Mouse (Mus musculus) midbrain, embryonic 15.5 days (tissue): Measurements from ENCODE around the gene Mmp17. TPM values are rescaled to one million over a fixed set of nuclear protein-coding genes. Genes with fewer than 3 reads are reported as not detected.
A peak's percentile ranks its signal among the peaks of the same experiment; 100 is the strongest.
"Not testable (repeated sequence)": the region's sequence is repeated elsewhere in the genome, so short reads cannot be mapped to it uniquely, and the experiment has no call there.

Experiments used
- ATAC-seq: fragments of 200-750 bp; cut with Nextera tagmentation; replicated peaks from 2 replicates; pipeline ENCODE4 v1.8.0; 2017; ENCODE audit warnings: moderate TSS enrichment
- H3K27ac ChIP-seq: fragments of 300-500 bp; sonication (generic); 2 replicates; pipeline ENCODE4 v1.5.1; 2015; ENCODE audit warnings: mild to moderate bottlenecking, inconsistent platforms
- H3K27me3 ChIP-seq: fragments of 300-500 bp; sonication (generic); replicated peaks from 2 replicates; pipeline ENCODE4 v1.6.1; 2015; ENCODE audit warnings: inconsistent platforms
- H3K36me3 ChIP-seq: fragments of 300-500 bp; sonication (generic); replicated peaks from 2 replicates; pipeline ENCODE4 v1.6.1; 2015; ENCODE audit warnings: inconsistent platforms
- H3K4me1 ChIP-seq: fragments of 300-500 bp; sonication (generic); 2 replicates; pipeline ENCODE4 v1.6.1; 2015; ENCODE audit warnings: inconsistent platforms
- H3K4me2 ChIP-seq: fragments of 300-500 bp; sonication (generic); 2 replicates; pipeline ENCODE4 v1.6.1; 2015; ENCODE audit warnings: inconsistent platforms, mild to moderate bottlenecking, moderate library complexity
- H3K4me3 ChIP-seq: fragments of 300-500 bp; sonication (generic); 2 replicates; pipeline ENCODE4 v1.5.1; 2015; ENCODE audit warnings: mild to moderate bottlenecking, inconsistent platforms
- H3K9ac ChIP-seq: fragments of 300-500 bp; sonication (generic); 2 replicates; pipeline ENCODE4 v1.6.1; 2015; ENCODE audit warnings: mild to moderate bottlenecking, inconsistent platforms
- H3K9me3 ChIP-seq: fragments of 300-500 bp; sonication (generic); 2 replicates; pipeline ENCODE4 v1.6.1; 2016; ENCODE audit warnings: inconsistent platforms
- whole genome bisulfite sequencing: fragments of 180-500 bp; shearing (Covaris S2); methylation state at CpG from one replicate; pipeline ENCODE4 v1.1.7; 2015; ENCODE audit warnings: mixed read lengths; 5-methylcytosine and 5-hydroxymethylcytosine counted together
- polyA plus RNA-seq: library from polyadenylated mRNA; unstranded; fragments of >200 nt; fragmentation: Nextera tagmentation; extraction: Ambion mirVana; gene quantifications from 2 replicates; pipeline ENCODE4 v1.2.1, GENCODE M21; 2015

Gene Mmp17
- polyA plus RNA-seq, 1 experiment from 2014 or later: 13.2 TPM

DNA sequence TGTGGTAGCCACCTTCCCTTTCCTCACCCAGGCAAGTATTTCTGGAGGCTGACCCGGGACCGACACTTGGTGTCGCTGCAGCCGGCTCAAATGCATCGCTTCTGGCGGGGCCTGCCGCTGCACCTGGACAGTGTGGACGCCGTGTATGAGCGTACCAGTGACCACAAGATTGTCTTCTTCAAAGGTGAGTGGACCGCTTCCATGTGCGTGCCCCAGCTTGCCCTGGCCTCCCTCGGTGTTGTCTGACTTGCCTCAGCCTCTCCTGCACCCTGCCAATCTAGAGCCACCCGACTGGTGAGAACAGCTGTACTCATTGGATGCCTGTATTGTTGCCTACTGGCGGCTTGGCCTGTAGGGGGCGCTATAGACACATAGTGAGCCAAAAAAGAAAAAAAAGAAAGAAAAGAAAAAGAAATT lies 18.1 kb downstream of the Mmp17 start:
- Histone ChIP-seq H3K4me1 (no peaks in the 10 kb centered on the region), H3K36me3 (no peaks in the 10 kb centered on the region; the same call in 1 of the 2 replicates), H3K9me3 (no peaks in the 10 kb centered on the region), H3K27me3 (no peaks in the 10 kb centered on the region), H3K9ac (no peak overlapping the region), H3K4me3 (no peak overlapping the region), H3K4me2 (no peak overlapping the region), H3K27ac (no peak overlapping the region)
- 34% methylated on average over 16 of the region's 16 CpGs for WGBS
- ATAC-seq: no peak

DNA sequence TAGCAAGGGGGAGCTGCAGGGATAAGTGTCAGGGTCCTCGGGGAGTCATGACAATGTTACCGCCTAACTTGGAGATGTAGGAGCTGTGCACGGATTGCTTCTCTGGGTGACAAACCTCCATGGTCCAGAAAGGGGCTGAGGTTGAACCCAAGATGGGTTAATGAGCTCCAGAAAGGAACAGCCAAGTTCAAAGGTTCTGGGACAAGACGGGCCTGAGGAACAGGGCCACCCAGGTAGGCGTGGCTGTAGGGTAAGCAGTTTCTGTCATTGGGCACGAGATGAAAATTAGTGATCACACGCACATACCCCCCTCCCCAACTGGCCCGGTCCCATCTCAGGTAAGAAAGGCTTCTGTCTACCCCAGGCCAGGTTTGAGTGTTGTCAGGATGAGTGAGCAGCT lies 23.5 kb downstream of the Mmp17 start:
- Histone ChIP-seq H3K36me3 (no peaks in the 10 kb centered on the region), H3K4me1 (no peaks in the 10 kb centered on the region), H3K4me3 (no peak overlapping the region), H3K9me3 (no peaks in the 10 kb centered on the region), H3K4me2 (no peak overlapping the region), H3K27me3 (no peaks in the 10 kb centered on the region), H3K9ac (no peak overlapping the region), H3K27ac (no peak overlapping the region)
- 87% methylated on average over 8 of the region's 8 CpGs for WGBS
- ATAC-seq: no peak

DNA sequence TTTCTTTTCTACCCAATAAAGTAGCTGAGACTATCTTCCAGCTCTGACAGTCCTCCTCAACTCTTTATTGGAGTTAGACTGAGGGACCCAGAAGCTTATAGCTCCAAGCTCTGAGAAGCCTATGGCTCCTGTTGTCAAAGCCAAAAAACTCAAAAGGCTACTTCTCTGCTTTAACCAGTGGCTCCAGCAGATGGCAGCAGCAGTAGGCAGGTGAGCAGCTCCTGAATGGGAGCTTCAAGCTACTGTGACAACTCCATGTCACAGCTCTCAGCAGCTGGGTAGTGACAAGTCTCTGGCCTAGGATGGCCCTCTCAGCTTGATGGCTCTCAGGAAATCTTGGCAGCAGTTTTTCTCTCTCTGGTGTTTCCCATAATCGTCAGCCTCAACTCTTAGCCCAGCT lies 27.1 kb downstream of the Mmp17 start:
- H3K27me3 ChIP-seq: no peaks in the 10 kb centered on the region
- H3K4me3 ChIP-seq: no peak overlapping the region
- H3K27ac ChIP-seq: no peak overlapping the region
- H3K36me3 ChIP-seq: no peaks in the 10 kb centered on the region
- 7% methylated on average over 1 of the region's 1 CpGs for WGBS
- ATAC-seq: 0 out of 2 replicates have a peak, but pooled peaks have one; percentile 54
- H3K4me1 ChIP-seq: no peaks in the 10 kb centered on the region
- no peak overlapping the region for H3K9ac ChIP-seq
- H3K9me3 ChIP-seq: no peaks in the 10 kb centered on the region
- no peak overlapping the region for H3K4me2 ChIP-seq

DNA sequence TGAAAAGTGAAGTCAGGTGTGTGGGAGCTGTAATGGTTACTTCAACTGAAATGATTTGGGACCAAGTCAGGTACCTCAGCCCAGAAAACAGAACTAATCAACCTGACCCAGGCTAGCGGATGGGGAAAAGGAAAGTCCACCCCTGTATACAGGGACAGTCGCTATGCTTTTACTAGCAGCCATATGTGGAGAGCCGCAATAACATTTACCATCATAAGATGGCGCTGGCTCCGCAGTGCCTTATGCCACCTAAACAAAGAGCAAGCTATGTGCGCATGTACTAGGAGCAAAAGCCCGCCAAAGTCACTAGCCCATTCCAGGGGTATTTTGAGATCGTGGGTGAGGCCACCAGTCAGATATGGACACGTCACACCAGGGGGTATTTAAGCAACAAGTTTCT lies 36.6 kb downstream of the Mmp17 start:
- H3K4me2 ChIP-seq, H3K27ac ChIP-seq, H3K9me3 ChIP-seq, H3K4me3 ChIP-seq, ATAC-seq, H3K9ac ChIP-seq, H3K27me3 ChIP-seq, H3K36me3 ChIP-seq, H3K4me1 ChIP-seq: not testable (repeated sequence)
- WGBS: 60% methylated on average over 9 of the region's 9 CpGs

DNA sequence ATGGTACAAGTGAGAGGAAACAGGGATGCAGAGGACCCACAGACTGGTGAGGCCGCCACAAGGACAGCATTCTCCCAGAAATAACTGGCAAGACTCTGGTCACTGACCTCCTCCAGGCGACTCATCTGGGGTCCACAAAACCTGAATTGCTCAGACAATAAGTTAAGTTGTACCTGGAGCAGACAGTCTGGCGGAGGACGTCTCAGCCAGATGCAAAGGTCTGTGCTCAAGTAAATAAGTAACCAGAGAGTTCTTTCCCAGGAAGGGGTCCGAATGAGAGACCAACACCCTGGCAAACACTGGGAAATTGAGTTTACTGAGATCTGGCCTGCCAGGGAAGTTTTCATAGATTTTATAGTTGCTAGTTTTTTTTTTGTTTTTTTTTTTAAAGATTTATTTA lies 37.4 kb downstream of the Mmp17 start:
- Histone ChIP-seq H3K27ac (no peak overlapping the region), H3K27me3 (no peaks in the 10 kb centered on the region), H3K36me3 (no peaks in the 10 kb centered on the region), H3K4me2 (no peak overlapping the region), H3K4me1 (no peaks in the 10 kb centered on the region), H3K9ac (no peak overlapping the region), H3K4me3 (no peak overlapping the region), H3K9me3 (no peaks in the 10 kb centered on the region)
- WGBS: 95% methylated on average over 5 of the region's 5 CpGs
- no peak for ATAC-seq

DNA sequence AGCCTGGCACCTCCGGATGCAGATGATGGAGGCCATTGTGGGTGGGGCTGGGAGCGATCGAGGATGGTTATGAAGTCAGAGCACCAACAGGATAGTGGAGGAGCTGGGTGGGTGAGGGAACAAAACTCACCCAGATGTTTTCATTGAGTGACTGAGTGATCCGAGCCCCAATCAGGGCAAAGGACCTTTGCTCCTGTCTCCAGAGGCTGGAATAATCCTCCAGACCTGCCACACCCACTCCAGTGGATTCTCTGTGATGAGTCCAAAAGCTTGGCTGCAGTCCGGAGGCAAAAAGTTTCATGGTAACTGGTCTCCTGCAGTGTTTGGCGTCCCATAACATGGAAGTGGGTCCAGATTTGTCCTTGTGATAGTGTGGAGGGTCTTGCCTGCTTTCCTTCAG lies 42.1 kb downstream of the Mmp17 start:
- WGBS: 86% methylated on average over 6 of the region's 6 CpGs
- Histone ChIP-seq H3K4me2 (no peak overlapping the region), H3K4me1 (no peaks in the 10 kb centered on the region), H3K9me3 (no peaks in the 10 kb centered on the region), H3K36me3 (no peaks in the 10 kb centered on the region), H3K9ac (no peak overlapping the region), H3K27ac (no peak overlapping the region), H3K27me3 (no peaks in the 10 kb centered on the region), H3K4me3 (no peak overlapping the region)
- ATAC-seq: no peak

DNA sequence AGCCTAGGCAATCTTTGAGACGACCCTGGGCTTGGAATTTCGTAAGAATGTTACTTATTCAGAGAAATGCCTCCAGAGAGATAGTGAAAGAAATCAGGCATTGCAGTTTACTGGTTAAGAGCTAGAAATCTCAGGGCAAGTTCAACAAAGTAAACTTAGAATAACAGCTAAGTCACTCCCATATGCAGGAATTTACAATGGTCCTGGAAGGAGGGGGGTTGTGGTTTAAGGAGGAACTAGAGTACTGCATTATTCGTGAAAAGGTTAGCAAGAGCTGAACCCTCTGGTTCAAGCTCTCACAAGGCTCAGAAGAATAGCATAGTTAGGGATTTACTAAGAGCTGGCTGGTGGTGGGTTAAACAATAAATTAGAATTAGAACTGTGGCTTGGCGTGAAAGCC lies 42.6 kb downstream of the Mmp17 start:
- WGBS: 74% methylated on average over 4 of the region's 4 CpGs
- not testable (repeated sequence) for H3K27ac ChIP-seq, H3K9me3 ChIP-seq, H3K36me3 ChIP-seq, H3K4me1 ChIP-seq, H3K4me2 ChIP-seq, H3K27me3 ChIP-seq, H3K4me3 ChIP-seq, ATAC-seq, H3K9ac ChIP-seq

DNA sequence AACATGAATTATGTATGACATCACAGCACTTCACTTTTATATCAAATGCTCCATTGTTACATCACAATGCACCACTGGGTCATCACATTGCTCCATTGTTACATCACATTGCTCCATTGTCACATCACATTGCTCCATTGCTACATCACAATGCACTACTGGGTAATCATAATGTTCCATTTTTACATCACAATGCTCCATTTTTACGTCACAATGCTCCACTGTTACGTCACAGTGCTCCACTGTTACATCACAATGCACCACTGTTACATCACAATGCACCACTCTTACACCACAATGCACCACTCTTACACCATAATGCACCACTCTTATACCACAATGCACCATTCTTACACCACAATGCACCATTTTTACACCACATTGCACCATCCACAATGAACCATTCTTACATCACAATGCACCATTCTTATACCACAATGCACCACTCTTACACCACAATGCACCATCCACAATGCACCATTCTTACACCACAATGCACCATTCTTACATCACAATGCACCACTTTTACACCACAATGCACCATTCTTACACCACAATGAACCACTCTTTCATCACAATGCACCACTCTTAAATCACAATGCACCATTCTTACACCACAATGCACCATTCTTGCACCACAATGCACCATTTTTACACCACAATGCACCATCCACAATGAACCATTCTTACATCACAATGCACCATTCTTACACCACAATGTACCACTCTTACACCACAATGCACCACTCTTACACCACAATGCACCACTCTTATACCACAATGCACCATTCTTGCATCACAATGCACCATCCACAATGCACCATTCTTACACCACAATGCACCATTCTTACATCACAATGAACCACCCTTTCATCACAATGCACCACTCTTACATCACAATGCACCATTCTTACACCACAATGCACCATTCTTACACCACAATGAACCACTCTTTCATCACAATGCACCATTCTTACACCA lies 48.6 kb downstream of the Mmp17 start:
- H3K4me1 ChIP-seq, H3K27ac ChIP-seq, ATAC-seq, H3K9me3 ChIP-seq, H3K27me3 ChIP-seq, H3K36me3 ChIP-seq, H3K4me3 ChIP-seq, H3K4me2 ChIP-seq, H3K9ac ChIP-seq: not testable (repeated sequence)
- 79% methylated on average over 2 of the region's 2 CpGs for WGBS

DNA sequence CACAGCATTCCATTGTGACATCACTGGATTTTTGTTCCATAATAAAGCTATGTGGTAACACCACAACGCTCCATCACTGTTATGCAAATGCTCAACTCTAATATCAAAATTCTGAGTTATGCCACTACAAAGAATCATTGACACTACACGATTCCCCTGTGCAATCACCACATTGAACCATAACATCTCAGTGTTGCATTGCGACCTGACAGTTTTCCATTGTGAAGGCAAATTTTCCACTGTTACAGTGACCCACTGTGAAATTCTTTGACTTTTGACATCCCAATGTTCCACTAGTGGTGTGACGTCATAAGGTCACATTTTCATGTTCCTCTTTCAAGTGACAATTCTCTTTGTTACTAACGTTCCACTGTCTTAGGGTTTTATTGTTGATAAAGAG lies 66.9 kb downstream of the Mmp17 start:
- 91% methylated on average over 5 of the region's 5 CpGs for WGBS
- Histone ChIP-seq H3K4me2 (no peak overlapping the region), H3K4me3 (no peak overlapping the region), H3K4me1 (no peaks in the 10 kb centered on the region), H3K27me3 (no peaks in the 10 kb centered on the region), H3K27ac (no peak overlapping the region), H3K9me3 (no peaks in the 10 kb centered on the region), H3K9ac (no peak overlapping the region), H3K36me3 (0 out of 2 replicates have a peak, but pooled peaks cover 5% of the 10 kb centered on the region)
- ATAC-seq: no peak

DNA sequence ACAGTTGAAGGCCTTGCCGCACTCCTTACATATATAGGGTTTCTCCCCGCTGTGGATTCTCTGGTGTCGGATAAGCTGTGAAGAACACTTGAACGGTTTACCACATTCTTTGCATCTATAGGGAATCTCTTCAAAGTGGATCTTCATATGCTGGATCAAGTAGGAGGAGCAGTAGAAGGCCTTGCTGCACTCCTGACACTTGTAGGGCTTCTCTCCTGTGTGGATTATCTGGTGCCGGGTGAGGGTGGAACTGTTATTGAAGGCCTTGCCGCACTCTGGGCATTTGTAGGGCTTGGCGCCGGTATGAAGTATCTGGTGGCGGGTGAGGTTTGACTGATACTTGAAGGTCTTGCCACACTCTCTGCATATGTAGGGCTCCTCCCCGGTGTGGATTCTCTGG lies 73.0 kb downstream of the Mmp17 start:
- no peak overlapping the region for H3K4me3 ChIP-seq
- H3K9ac ChIP-seq: no peak overlapping the region
- H3K9me3 ChIP-seq: no peaks in the 10 kb centered on the region
- no peak for ATAC-seq
- H3K27ac ChIP-seq: no peak overlapping the region
- 98% methylated on average over 10 of the region's 10 CpGs for WGBS
- H3K36me3 ChIP-seq: peaks cover 34% of the 10 kb centered on the region
- no peaks in the 10 kb centered on the region for H3K4me1 ChIP-seq
- no peaks in the 10 kb centered on the region for H3K27me3 ChIP-seq
- no peak overlapping the region for H3K4me2 ChIP-seq

DNA sequence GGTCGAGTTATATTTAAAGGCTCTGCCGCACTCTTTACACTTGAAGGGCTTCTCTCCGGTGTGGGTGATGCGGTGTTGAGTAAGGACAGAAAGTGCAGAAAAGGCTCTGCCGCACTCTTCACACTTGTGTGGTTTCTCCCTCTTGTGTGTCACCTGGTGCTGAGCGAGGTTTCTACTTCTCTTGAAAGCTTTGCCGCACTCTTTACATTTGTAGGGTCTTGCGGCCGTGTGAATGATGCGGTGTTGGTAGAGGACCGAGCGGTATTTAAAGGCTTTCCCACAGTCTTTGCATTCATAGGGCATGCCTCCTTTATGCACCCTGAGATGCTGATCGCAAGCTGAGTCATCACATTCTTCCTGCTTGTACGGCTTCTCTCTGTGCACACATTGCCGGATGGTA lies 74.0 kb downstream of the Mmp17 start:
- H3K4me3 ChIP-seq: no peak overlapping the region
- peaks cover 34% of the 10 kb centered on the region for H3K36me3 ChIP-seq
- H3K27ac ChIP-seq: no peak overlapping the region
- H3K27me3 ChIP-seq: no peaks in the 10 kb centered on the region
- ATAC-seq: no peak
- H3K4me2 ChIP-seq: no peak overlapping the region
- H3K9me3 ChIP-seq: no peaks in the 10 kb centered on the region
- no peaks in the 10 kb centered on the region for H3K4me1 ChIP-seq
- WGBS: 95% methylated on average over 15 of the region's 15 CpGs
- no peak overlapping the region for H3K9ac ChIP-seq
